15 mouse cellular contexts compared by ENCODE assay signal in genomic region chr7:111638465-111638864, GRCm38 (mm10).
A peak's percentile ranks its signal among the peaks of the same experiment; 100 is the strongest.
DNase-seq lines count a peak whose midpoint lies in the region; ATAC-seq and TF ChIP-seq lines count a peak whose summit lies in the region.
"Had no signal": no experiment of that assay in that cellular context is flagged by ENCODE, and none has a peak within 500 bp of the region (broad histone marks: within the 10 kb centered on the region; RNA-seq: fewer than 3 reads in every experiment).

No protein-coding gene starts in this region.

- no peaks in the 10 kb centered on the region for H3K36me3 ChIP-seq in forebrain, embryonic 15.5 days
- H3K36me3 ChIP-seq in forebrain, embryonic 13.5 days (ENCODE audit: poor library complexity, severe bottlenecking) = no peaks in the 10 kb centered on the region
- H3K36me3 ChIP-seq in liver, postnatal 0 days (replicated peaks; ENCODE audit: insufficient read depth, low read length) = no peaks in the 10 kb centered on the region
- H3K36me3 ChIP-seq: embryonic facial prominence, embryonic 13.5 days; hindbrain, embryonic 15.5 days; limb, embryonic 15.5 days; stomach, embryonic 15.5 days had no signal

- no peaks in the 10 kb centered on the region for H3K27me3 ChIP-seq in forebrain, embryonic 15.5 days
- no peaks in the 10 kb centered on the region for H3K27me3 ChIP-seq in forebrain, embryonic 13.5 days
- H3K27me3 ChIP-seq in liver, postnatal 0 days (ENCODE audit: insufficient read depth, low read length) = no peaks in the 10 kb centered on the region
- H3K27me3 ChIP-seq: embryonic facial prominence, embryonic 13.5 days; hindbrain, embryonic 15.5 days; limb, embryonic 15.5 days; stomach, embryonic 15.5 days had no signal

- no peak overlapping the region for H3K9ac ChIP-seq in forebrain, embryonic 15.5 days (replicated peaks)
- H3K9ac ChIP-seq in forebrain, embryonic 13.5 days = no peak overlapping the region
- no peak overlapping the region for H3K9ac ChIP-seq in liver, postnatal 0 days (replicated peaks)
- H3K9ac ChIP-seq: embryonic facial prominence, embryonic 13.5 days; hindbrain, embryonic 15.5 days; limb, embryonic 15.5 days; stomach, embryonic 15.5 days had no signal

- H3K9me3 ChIP-seq in forebrain, embryonic 15.5 days = no peaks in the 10 kb centered on the region
- no peaks in the 10 kb centered on the region for H3K9me3 ChIP-seq in forebrain, embryonic 13.5 days (replicated peaks)
- no peaks in the 10 kb centered on the region for H3K9me3 ChIP-seq in liver, postnatal 0 days (ENCODE audit: low read length)
- H3K9me3 ChIP-seq: embryonic facial prominence, embryonic 13.5 days; hindbrain, embryonic 15.5 days; limb, embryonic 15.5 days; stomach, embryonic 15.5 days had no signal

- no peak overlapping the region for H3K4me3 ChIP-seq in forebrain, embryonic 15.5 days
- no peak overlapping the region for H3K4me3 ChIP-seq in forebrain, embryonic 13.5 days
- H3K4me3 ChIP-seq in liver, postnatal 0 days (ENCODE audit: low read depth, low read length) = no peak overlapping the region
- H3K4me3 ChIP-seq: embryonic facial prominence, embryonic 13.5 days; gastrocnemius, adult 2 months; hindbrain, embryonic 15.5 days; limb, embryonic 15.5 days; stomach, embryonic 15.5 days had no signal

- H3K4me1 ChIP-seq in forebrain, embryonic 15.5 days = 0 out of 2 replicates have a peak, but pooled peaks cover 8% of the 10 kb centered on the region
- H3K4me1 ChIP-seq in forebrain, embryonic 13.5 days = 0 out of 2 replicates have a peak, but pooled peaks cover 6% of the 10 kb centered on the region
- H3K4me1 ChIP-seq in liver, postnatal 0 days (ENCODE audit: insufficient read depth) = no peaks in the 10 kb centered on the region
- H3K4me1 ChIP-seq: embryonic facial prominence, embryonic 13.5 days; hindbrain, embryonic 15.5 days; limb, embryonic 15.5 days; stomach, embryonic 15.5 days had no signal

- TF ChIP-seq EP300 in liver, postnatal 0 days (IDR thresholded peaks at IDR 0.05; ENCODE audit: low read depth) = no peak

- H3K27ac ChIP-seq in forebrain, embryonic 15.5 days (replicated peaks) = 0 out of 2 replicates have a peak overlapping the region, but pooled peaks have one; percentile 14
- H3K27ac ChIP-seq in forebrain, embryonic 13.5 days = no peak overlapping the region
- H3K27ac ChIP-seq in liver, postnatal 0 days (ENCODE audit: low read depth) = no peak overlapping the region
- H3K27ac ChIP-seq: embryonic facial prominence, embryonic 13.5 days; gastrocnemius, adult 2 months; hindbrain, embryonic 15.5 days; limb, embryonic 15.5 days; stomach, embryonic 15.5 days had no signal

- no peak for ATAC-seq in forebrain, embryonic 15.5 days (replicated peaks)
- no peak for ATAC-seq in forebrain, embryonic 13.5 days
- no peak for ATAC-seq in liver, postnatal 0 days
- ATAC-seq: intestine, embryonic 16.5 days had no signal

- no peak overlapping the region for H3K4me2 ChIP-seq in forebrain, embryonic 15.5 days (replicated peaks)
- H3K4me2 ChIP-seq in forebrain, embryonic 13.5 days = no peak overlapping the region
- H3K4me2 ChIP-seq in liver, postnatal 0 days (ENCODE audit: low read depth, low read length) = no peak overlapping the region
- H3K4me2 ChIP-seq: embryonic facial prominence, embryonic 13.5 days; hindbrain, embryonic 15.5 days; limb, embryonic 15.5 days; stomach, embryonic 15.5 days had no signal

- WGBS in forebrain, embryonic 15.5 days = 55% methylated on average over 5 of the region's 5 CpGs
- 65% methylated on average over 5 of the region's 5 CpGs for WGBS in forebrain, embryonic 13.5 days
- 69% methylated on average over 5 of the region's 5 CpGs for WGBS in liver, postnatal 0 days (ENCODE audit: insufficient replicate concordance)

- DNase-seq in left cerebral cortex, adult 18-20 months (ENCODE audit: low spot score in 2 of 2) = peak; percentile 24 to 43
- DNase-seq in left cerebral cortex, adult 11 months (ENCODE audit: low spot score) = no peak
- DNase-seq in right cerebral cortex, adult 2 months (ENCODE audit: low spot score in 2 of 2) = peak; percentile 33 to 42
- DNase-seq in right cerebral cortex, postnatal 4 days = no peak
- DNase-seq in liver, postnatal 0 days = no peak
- DNase-seq: cerebellum, adult 8-10 months; gastrocnemius, adult 2 months; layer of hippocampus, postnatal 36 days had no signal

- no peak for TF ChIP-seq CTCF in liver, postnatal 0 days (IDR thresholded peaks at IDR 0.05; ENCODE audit: low read depth)

Comparison
In these comparisons a context has a peak if more than half of its experiments do, and no peak if none do; other contexts are left out.
1. DNase-seq: peak in left cerebral cortex, adult 18-20 months (2 of 2) and right cerebral cortex, adult 2 months (2 of 2); none in left cerebral cortex, adult 11 months (single experiment), right cerebral cortex, postnatal 4 days (single experiment) and liver, postnatal 0 days (single experiment).